Mouse (Mus musculus): ENCODE results near the gene Dnajc6. TPM values are rescaled to one million over a fixed set of nuclear protein-coding genes. Genes with fewer than 3 reads are reported as not detected.

The Dnajc6 gene
- polyA plus RNA-seq, 1 experiment, result 0.02 TPM

DNA sequence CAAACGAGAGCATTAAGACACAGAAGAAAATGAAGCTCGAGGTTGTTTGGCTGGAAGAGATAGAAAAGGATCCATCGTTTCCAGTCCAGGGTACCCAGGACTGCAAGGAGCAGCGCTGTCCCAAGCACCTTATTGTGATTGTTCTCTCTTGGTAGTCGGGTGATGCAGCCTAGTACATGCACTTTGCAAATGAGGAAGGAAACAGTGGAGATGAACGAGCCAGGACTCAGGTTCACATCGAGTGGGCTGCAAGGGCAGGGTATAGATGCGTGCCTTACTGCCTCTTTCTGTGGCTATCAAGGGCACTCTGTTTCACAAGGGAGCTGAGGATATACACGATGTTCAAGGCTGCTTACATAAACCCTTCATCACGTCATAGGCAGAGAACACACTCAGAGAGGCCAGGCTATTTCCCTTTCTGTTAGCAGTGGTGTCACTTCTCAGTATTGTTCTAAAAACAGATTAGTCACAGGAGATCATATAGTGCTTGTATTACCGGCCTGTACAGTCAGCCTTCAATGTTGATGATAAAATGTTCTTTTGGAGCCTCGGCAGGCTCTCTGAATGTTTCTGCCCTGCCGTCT lies 189.9 kb downstream of the Dnajc6 start:
- Histone ChIP-seq H3K4me3 (replicated peaks) (peak overlapping the region; percentile 80), H3K9me3 (no peaks in the 10 kb centered on the region), H3K27me3 (replicated peaks) (no peaks in the 10 kb centered on the region), H3K4me1 (peaks cover 4% of the 10 kb centered on the region; the same call in 1 of the 2 replicates), H3K36me3 (replicated peaks; ENCODE audit: low read length) (no peaks in the 10 kb centered on the region)
- no peak for TF ChIP-seq FLI1 (IDR thresholded peaks at IDR 0.05; ENCODE audit: low read length)
- TF ChIP-seq GATA1 (IDR thresholded peaks at IDR 0.05; ENCODE audit: borderline replicate concordance, low read length), result no peak

DNA sequence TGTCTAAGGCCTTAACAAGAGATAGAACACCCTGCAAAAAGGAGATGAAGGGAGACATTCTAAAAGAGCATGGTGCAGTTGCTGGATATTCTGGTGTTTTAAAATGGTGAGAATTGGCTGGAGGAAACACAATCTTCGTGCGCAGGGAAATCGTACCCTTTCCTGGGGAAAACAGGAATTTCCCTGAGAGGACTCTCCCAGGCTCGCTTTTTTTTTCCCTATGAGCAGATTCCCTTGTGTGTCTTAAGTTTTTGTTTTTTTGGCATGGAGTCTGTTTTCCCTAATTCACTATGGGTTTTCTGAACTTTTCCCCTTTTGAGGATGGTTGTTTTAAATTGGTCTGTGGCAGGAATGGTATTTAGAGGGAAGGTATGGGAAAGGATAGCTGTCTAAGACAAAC lies 192.8 kb downstream of the Dnajc6 start:
- Histone ChIP-seq H3K4me3 (replicated peaks) (no peak overlapping the region), H3K4me1 (peaks cover 4% of the 10 kb centered on the region; the same call in 1 of the 2 replicates), H3K9me3 (peaks cover 7% of the 10 kb centered on the region; the same call in 1 of the 2 replicates), H3K36me3 (replicated peaks; ENCODE audit: low read length) (no peaks in the 10 kb centered on the region), H3K27me3 (replicated peaks) (no peaks in the 10 kb centered on the region)
- TF ChIP-seq GATA1 (IDR thresholded peaks at IDR 0.05; ENCODE audit: borderline replicate concordance, low read length) (no peak), FLI1 (IDR thresholded peaks at IDR 0.05; ENCODE audit: low read length) (no peak)

DNA sequence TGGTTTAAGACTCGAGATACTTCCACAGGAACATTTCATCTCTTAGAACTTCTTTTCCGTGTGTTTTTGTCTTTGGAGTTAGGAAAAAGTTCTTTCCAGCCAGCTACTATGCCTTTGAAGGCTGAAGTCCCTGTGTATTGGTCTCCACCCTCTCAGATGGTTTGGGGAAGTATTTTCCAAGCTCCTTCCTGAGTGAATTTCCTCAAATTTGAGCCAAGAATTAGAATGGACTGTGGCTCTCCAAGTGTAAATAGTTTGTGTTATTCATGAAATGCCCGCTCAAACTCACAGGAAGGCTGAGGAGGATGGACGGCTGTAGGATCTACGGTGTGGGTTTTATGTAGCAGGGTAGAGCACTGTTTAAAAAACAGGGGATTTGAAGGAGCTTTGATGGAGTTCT lies 193.2 kb downstream of the Dnajc6 start:
- H3K9me3 ChIP-seq, result peaks cover 7% of the 10 kb centered on the region; the same call in 1 of the 2 replicates
- TF ChIP-seq GATA1 (IDR thresholded peaks at IDR 0.05; ENCODE audit: borderline replicate concordance, low read length), result no peak
- no peak for TF ChIP-seq FLI1 (IDR thresholded peaks at IDR 0.05; ENCODE audit: low read length)
- no peak overlapping the region for H3K4me3 ChIP-seq (replicated peaks)
- H3K36me3 ChIP-seq (replicated peaks; ENCODE audit: low read length), result no peaks in the 10 kb centered on the region
- peaks cover 4% of the 10 kb centered on the region; the same call in 1 of the 2 replicates for H3K4me1 ChIP-seq
- H3K27me3 ChIP-seq (replicated peaks), result no peaks in the 10 kb centered on the region

Other genes starting within 250 kb of the Dnajc6 start
- gene Jak1, start 231.4 kb upstream of the Dnajc6 start, polyA plus RNA-seq (2012; ENCODE audit: insufficient read depth, low replicate concordance), result 60.1 and 80.6 TPM in 2 replicates
- 14.3 and 33.3 TPM in 2 replicates for gene Ak4, start 77.4 kb upstream of the Dnajc6 start, polyA plus RNA-seq (2012; ENCODE audit: insufficient read depth, low replicate concordance)
- 4.6 TPM in 1 of 2 replicates, not detected in the other for gene Leprot, start 151.1 kb downstream of the Dnajc6 start, polyA plus RNA-seq (2012; ENCODE audit: insufficient read depth, low replicate concordance)
- 0.66 TPM in 1 of 2 replicates, not detected in the other for gene Lepr, start 220.8 kb downstream of the Dnajc6 start, polyA plus RNA-seq (2012; ENCODE audit: insufficient read depth, low replicate concordance)

Data from megakaryocyte, embryonic 14.5 days (primary cell).